Mouse (Mus musculus) G1E (cell line): Measurements from ENCODE around the gene Hs2st1. TPM values are rescaled to one million over a fixed set of nuclear protein-coding genes. Genes with fewer than 3 reads are reported as not detected.
A peak's percentile ranks its signal among the peaks of the same experiment; 100 is the strongest.

Experiments
- ATAC-seq: 2 replicates; pipeline ENCODE4 v1.8.0; 2016; ENCODE audit warnings: mild to moderate bottlenecking; ENCODE audit not compliant: insufficient number of reproducible peaks, poor library complexity, low FRiP score, severe bottlenecking; ENCODE audit errors: extremely low read depth
- DNase-seq: peaks from one replicate; pipeline ENCODE4 v3.0.0; 2012; ENCODE audit warnings: low spot score
- H3K27me3 ChIP-seq: 2 replicates; pipeline ENCODE4 v1.6.1; 2012; ENCODE audit warnings: mild to moderate bottlenecking, low read length, inconsistent platforms; ENCODE audit not compliant: insufficient read depth
- H3K36me3 ChIP-seq: replicated peaks from 2 replicates; pipeline ENCODE3; 2012; ENCODE audit warnings: mild to moderate bottlenecking, inconsistent platforms
- H3K4me1 ChIP-seq: 2 replicates; pipeline ENCODE4 v1.6.1; 2012; ENCODE audit warnings: low read depth, low read length, inconsistent platforms, mixed read lengths; ENCODE audit not compliant: insufficient read depth
- H3K4me3 ChIP-seq: 2 replicates; pipeline ENCODE4 v1.5.1; 2012; ENCODE audit warnings: low read depth, mild to moderate bottlenecking, inconsistent platforms, low read length, moderate library complexity, mixed read lengths
- H3K9me3 ChIP-seq: replicated peaks from 2 replicates; pipeline ENCODE4 v1.6.1; 2012; ENCODE audit warnings: inconsistent platforms
- CTCF ChIP-seq: IDR thresholded peaks from 2 replicates; pipeline ENCODE4 v1.5.1; 2012; ENCODE audit warnings: low read depth, low read length, inconsistent platforms, mixed read lengths
- GATA1 ChIP-seq: IDR thresholded peaks from 2 replicates; pipeline ENCODE4 v1.6.1; 2012; ENCODE audit warnings: borderline replicate concordance, low read length, inconsistent platforms, mixed read lengths
- GATA2 ChIP-seq: IDR thresholded peaks from 2 replicates; pipeline ENCODE4 v1.6.1; 2012; ENCODE audit warnings: low read depth, low read length, inconsistent platforms, borderline replicate concordance
- POLR2AphosphoS5 ChIP-seq: IDR thresholded peaks from 2 replicates; pipeline ENCODE4 v1.6.1; 2012; ENCODE audit warnings: low read depth, low read length, inconsistent platforms; ENCODE audit not compliant: insufficient replicate concordance
- TAL1 ChIP-seq: conservative IDR thresholded peaks from 2 replicates; pipeline ENCODE4 v1.6.1; 2012; ENCODE audit warnings: low read depth, low read length, inconsistent platforms, mixed read lengths
- polyA plus RNA-seq: library from polyadenylated mRNA; stranded (reverse); fragments of >175 nt; gene quantifications from 2 replicates; pipeline ENCODE4 v1.2.3, GENCODE M21; 2012
- total RNA-seq, 2 experiments: library from RNA; stranded (forward) in 1 of 2; stranded (reverse) in 1 of 2; fragments of 200-1000 nt in 1 of 2; fragments of >200 nt in 1 of 2; fragmentation: Nextera tagmentation in 1 of 2; gene quantifications; 2 replicates each; pipeline ENCODE4 v1.2.3; 2014 to 2017

The Hs2st1 gene
- total and polyA plus RNA-seq, 3 experiments = 6.1 to 40.6 (median 37.8) TPM

DNA sequence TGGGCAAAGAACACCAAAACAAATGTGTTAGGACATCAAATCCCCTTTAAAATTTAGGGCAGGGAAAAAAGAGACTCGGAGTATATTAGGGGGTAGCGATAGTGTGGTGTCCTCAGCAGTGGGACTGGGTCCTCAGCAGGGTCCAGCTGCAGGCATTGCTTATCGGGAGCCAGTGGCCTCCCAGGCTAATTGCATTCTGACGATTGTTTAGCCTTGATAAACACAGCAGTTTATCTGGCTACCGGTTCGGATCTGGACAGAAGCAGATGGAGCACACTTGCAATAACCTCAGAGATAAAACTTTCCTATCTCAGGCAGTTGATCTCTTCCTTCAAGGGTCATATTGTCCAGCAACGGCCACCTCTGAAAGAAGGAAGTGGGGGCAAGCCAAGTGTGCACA, 169.1 kb downstream of the Hs2st1 start:
- peak; percentile 85 for ATAC-seq
- no peak for TF ChIP-seq CTCF
- peak; percentile 57 for TF ChIP-seq TAL1
- Histone ChIP-seq H3K36me3 (no peaks in the 10 kb centered on the region), H3K4me3 (peak overlapping the region; percentile 8; the same call in 1 of the 2 replicates), H3K4me1 (peaks cover 35% of the 10 kb centered on the region), H3K27me3 (peaks cover 4% of the 10 kb centered on the region), H3K9me3 (no peaks in the 10 kb centered on the region)
- no peak for DNase-seq

DNA sequence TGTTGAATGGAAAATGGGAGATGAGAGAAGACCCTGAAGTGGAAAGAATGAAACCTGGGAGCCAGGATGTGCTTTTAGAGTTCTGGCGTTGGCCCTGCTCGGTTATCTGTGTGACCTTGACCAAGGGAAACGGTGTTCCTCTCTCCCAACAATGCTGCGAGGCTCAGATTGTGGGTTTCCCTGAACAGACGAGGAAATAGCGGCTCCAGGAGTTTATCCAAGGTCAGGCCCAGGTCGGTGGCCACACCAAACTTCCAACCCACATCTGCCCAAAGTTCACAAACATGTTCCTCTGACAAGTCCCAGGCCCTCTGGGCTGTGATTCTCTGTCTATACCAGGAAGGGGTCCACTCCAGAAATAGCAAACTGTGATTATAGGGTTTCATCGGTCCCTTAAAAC, 169.6 kb downstream of the Hs2st1 start:
- H3K9me3 ChIP-seq = no peaks in the 10 kb centered on the region
- TF ChIP-seq GATA2 = no peak
- TF ChIP-seq POLR2AphosphoS5 = no peak
- no peak for TF ChIP-seq TAL1
- TF ChIP-seq GATA1 = no peak
- TF ChIP-seq CTCF = no peak

DNA sequence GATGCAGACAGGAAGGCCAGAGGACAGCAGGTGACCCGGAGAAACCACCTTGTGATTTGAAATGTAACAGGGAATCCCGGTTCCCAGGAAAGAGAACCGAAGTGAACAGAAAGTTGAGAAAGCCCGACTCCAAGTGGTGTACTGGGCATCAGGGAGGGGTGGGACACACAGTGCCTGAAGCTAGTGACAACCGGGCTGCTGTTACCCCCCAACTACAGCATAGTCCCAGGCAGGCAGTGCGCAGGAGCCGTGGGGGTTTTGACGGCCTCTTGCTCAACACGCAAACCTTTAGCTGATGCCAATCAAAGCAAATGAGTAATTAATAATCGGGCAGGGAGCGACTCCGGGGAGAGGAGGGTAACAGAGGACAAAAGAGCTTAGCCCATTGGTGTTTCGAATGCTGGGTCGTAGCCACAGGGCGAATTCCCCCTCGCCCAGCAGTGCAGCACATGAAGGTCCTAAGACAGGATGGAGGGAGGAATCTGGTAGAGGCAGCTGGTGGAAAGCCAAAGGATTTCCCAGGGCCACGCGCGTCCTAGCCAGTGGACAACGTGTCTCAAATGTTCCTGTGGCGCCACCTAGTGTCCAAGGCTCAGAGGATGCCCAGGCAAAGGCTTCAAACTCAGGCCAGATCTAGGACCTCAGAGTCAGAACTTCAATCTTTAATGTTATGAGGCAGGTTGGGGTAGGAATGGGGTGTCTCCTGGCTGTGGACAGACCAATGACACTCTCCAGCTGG, 170.5 kb downstream of the Hs2st1 start:
- no peak for TF ChIP-seq GATA1
- TF ChIP-seq CTCF = peak; percentile 67
- H3K9me3 ChIP-seq = no peaks in the 10 kb centered on the region

More for the DNA sequence above, 169.6 kb downstream of the Hs2st1 start:
- DNase-seq (no peak), ATAC-seq (no peak)
- Histone ChIP-seq H3K4me3 (no peak overlapping the region), H3K4me1 (peaks cover 35% of the 10 kb centered on the region), H3K36me3 (no peaks in the 10 kb centered on the region), H3K27me3 (peaks cover 3% of the 10 kb centered on the region)

DNA sequence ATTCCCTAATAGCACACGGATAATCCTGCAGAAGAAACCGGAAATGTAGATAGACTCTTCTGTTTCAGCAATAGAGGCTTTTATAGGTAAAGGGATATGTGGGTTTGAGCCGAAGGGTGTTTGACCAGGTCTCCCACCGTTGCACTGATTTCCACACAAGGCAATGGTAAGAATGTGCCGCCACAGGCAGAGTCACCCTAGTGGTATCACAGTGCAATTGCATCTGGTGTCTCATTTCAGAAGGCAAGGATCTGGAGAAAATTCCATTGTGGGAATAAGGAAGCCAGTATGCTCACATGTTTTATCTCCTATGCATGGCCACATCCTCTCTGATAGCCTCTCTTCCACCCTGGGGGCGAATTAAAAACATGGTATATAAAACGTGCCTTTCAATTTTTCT, 171.8 kb downstream of the Hs2st1 start:
- Histone ChIP-seq H3K4me1 (peaks cover 47% of the 10 kb centered on the region), H3K9me3 (no peaks in the 10 kb centered on the region), H3K27me3 (peaks cover 2% of the 10 kb centered on the region; the same call in 1 of the 2 replicates), H3K4me3 (no peak overlapping the region), H3K36me3 (no peaks in the 10 kb centered on the region)
- ATAC-seq (no peak), DNase-seq (no peak)
- TF ChIP-seq GATA2 (no peak), CTCF (peak; percentile 45; the same call in 1 of the 2 replicates)

More for the DNA sequence above, 170.5 kb downstream of the Hs2st1 start:
- DNase-seq (peak; percentile 58), ATAC-seq (no peak)
- peaks cover 2% of the 10 kb centered on the region; the same call in 1 of the 2 replicates for H3K27me3 ChIP-seq
- H3K4me1 ChIP-seq = peaks cover 39% of the 10 kb centered on the region
- H3K4me3 ChIP-seq = no peak overlapping the region
- H3K36me3 ChIP-seq = no peaks in the 10 kb centered on the region

DNA sequence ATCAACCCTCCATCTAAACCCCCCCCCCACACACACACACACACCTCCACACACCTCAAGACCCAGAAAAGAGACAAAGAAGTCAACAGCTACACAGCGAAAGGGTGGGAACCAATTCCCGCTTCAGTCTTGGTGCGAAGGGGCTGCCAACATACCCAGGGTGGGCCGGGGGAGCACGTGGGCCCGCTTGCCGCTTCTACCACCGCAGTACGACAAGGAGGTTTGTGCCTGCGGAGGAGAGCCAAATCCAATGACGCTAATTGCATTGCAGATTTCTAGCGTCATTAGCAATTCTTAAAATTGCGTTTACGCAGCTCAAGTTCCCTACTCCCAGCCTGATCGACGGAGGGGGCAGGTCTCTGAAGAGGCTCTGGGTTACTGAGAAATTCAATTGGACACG, 173.5 kb downstream of the Hs2st1 start:
- H3K27me3 ChIP-seq = peaks cover 2% of the 10 kb centered on the region; the same call in 1 of the 2 replicates
- TF ChIP-seq POLR2AphosphoS5 (no peak), GATA2 (no peak), CTCF (no peak), GATA1 (no peak), TAL1 (no peak)
- DNase-seq (no peak), ATAC-seq (no peak)
- no peaks in the 10 kb centered on the region for H3K36me3 ChIP-seq
- H3K4me3 ChIP-seq = no peak overlapping the region
- H3K4me1 ChIP-seq = peaks cover 35% of the 10 kb centered on the region
- no peaks in the 10 kb centered on the region for H3K9me3 ChIP-seq

DNA sequence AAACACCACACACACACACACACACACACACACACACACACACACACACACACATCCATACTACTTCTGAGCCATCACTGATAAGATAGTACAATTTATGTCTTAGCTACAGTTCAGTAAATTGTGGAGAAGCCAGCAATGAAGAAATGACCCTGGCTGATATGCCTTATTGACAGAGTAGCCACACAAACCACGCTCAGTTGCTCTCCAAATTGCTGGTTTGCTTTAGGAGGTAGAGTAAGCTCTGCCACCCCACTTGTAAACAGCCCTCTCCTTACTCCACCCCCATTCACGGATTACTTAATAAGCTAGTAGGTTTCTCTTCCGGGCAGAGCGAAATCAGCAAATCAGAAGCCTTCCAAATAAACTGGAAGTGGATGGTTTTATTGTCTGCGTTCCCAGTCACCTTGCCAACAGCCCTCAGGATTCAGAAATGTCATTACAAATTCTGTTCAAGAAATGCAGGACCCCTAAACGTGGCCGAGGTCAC, 175.5 kb downstream of the Hs2st1 start:
- TF ChIP-seq TAL1 = no peak
- no peak for TF ChIP-seq GATA2
- no peak for TF ChIP-seq GATA1
- no peak for TF ChIP-seq POLR2AphosphoS5
- TF ChIP-seq CTCF = no peak
- H3K4me1 ChIP-seq = peaks cover 15% of the 10 kb centered on the region
- DNase-seq (no peak), ATAC-seq (peak; percentile 23; the same call in 1 of the 2 replicates)
- no peak overlapping the region for H3K4me3 ChIP-seq
- H3K9me3 ChIP-seq = no peaks in the 10 kb centered on the region
- no peaks in the 10 kb centered on the region for H3K36me3 ChIP-seq
- peaks cover 2% of the 10 kb centered on the region; the same call in 1 of the 2 replicates for H3K27me3 ChIP-seq

DNA sequence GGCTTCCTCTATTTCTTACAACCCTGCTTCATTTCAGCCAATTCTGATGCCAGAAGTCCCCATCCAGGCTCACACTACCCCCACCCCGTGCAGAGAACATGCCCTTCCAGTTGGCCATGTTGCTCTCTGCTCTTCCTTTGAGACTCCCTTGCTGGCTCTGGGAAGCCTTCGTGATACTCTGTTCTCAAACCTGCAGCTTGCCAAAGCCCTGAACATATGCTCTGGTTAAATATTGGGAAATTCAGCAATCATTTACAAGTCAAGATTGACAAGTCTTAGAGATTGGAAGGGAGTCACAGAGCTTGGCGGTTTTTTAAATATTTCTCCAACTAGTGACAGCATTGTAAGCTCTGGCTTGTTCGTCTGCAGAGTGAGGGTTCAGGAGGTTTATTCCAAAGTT, 183.5 kb downstream of the Hs2st1 start:
- H3K9me3 ChIP-seq = no peaks in the 10 kb centered on the region
- DNase-seq = no peak
- H3K27me3 ChIP-seq = no peaks in the 10 kb centered on the region
- H3K4me3 ChIP-seq = no peak overlapping the region
- peaks cover 18% of the 10 kb centered on the region for H3K4me1 ChIP-seq
- no peak for TF ChIP-seq GATA1
- no peak for TF ChIP-seq CTCF
- no peak for TF ChIP-seq GATA2
- no peak for TF ChIP-seq TAL1
- TF ChIP-seq POLR2AphosphoS5 = no peak
- ATAC-seq = no peak
- H3K36me3 ChIP-seq = no peaks in the 10 kb centered on the region
